Mouse (Mus musculus): Measurements from ENCODE around the gene Pdrg1. TPM values are rescaled to one million over a fixed set of nuclear protein-coding genes. Genes with fewer than 3 reads are reported as not detected.
A peak's percentile ranks its signal among the peaks of the same experiment; 100 is the strongest.

The Pdrg1 gene
- 115 and 527 TPM in 2 replicates for total RNA-seq (2017)

GRCm38 (mm10) chr2:153014758-153015593, at the start of gene Pdrg1:
Gene Pdrg1, minus strand, starts transcription at chr2:153015427.
- ATAC-seq (replicated peaks in 1 of 2; ENCODE audit: insufficient read depth in 1 of 2, low FRiP score in 2 of 2, low TSS enrichment in 1 of 2, low read depth in 1 of 2, poor library complexity in 2 of 2, severe bottlenecking in 2 of 2), result peak; percentile 94

- no peak; a peak in 1 of 4 replicates for ATAC-seq (replicated peaks in 1 of 2; ENCODE audit: insufficient read depth in 1 of 2, low FRiP score in 2 of 2, low TSS enrichment in 1 of 2, low read depth in 1 of 2, poor library complexity in 2 of 2, severe bottlenecking in 2 of 2)
Measured at GRCm38 (mm10) chr2:153064190-153064970, 49.2 kb upstream of the Pdrg1 start.

GRCm38 (mm10) chr2:153063394-153063793, 48.2 kb upstream of the Pdrg1 start:
- ATAC-seq (replicated peaks in 1 of 2; ENCODE audit: insufficient read depth in 1 of 2, low FRiP score in 2 of 2, low TSS enrichment in 1 of 2, low read depth in 1 of 2, poor library complexity in 2 of 2, severe bottlenecking in 2 of 2), result no peak

GRCm38 (mm10) chr2:153060216-153060615, 45.0 kb upstream of the Pdrg1 start:
- ATAC-seq (replicated peaks in 1 of 2; ENCODE audit: insufficient read depth in 1 of 2, low FRiP score in 2 of 2, low TSS enrichment in 1 of 2, low read depth in 1 of 2, poor library complexity in 2 of 2, severe bottlenecking in 2 of 2), result no peak

- peak; percentile 60 to 63 for ATAC-seq (replicated peaks in 1 of 2; ENCODE audit: insufficient read depth in 1 of 2, low FRiP score in 2 of 2, low TSS enrichment in 1 of 2, low read depth in 1 of 2, poor library complexity in 2 of 2, severe bottlenecking in 2 of 2)
Measured at GRCm38 (mm10) chr2:153058365-153058764, 43.1 kb upstream of the Pdrg1 start.

- ATAC-seq (replicated peaks in 1 of 2; ENCODE audit: insufficient read depth in 1 of 2, low FRiP score in 2 of 2, low TSS enrichment in 1 of 2, low read depth in 1 of 2, poor library complexity in 2 of 2, severe bottlenecking in 2 of 2), result no peak
Measured at GRCm38 (mm10) chr2:153055270-153055920, 40.2 kb upstream of the Pdrg1 start.

GRCm38 (mm10) chr2:153053896-153054295, 38.7 kb upstream of the Pdrg1 start:
- no peak for ATAC-seq (replicated peaks in 1 of 2; ENCODE audit: insufficient read depth in 1 of 2, low FRiP score in 2 of 2, low TSS enrichment in 1 of 2, low read depth in 1 of 2, poor library complexity in 2 of 2, severe bottlenecking in 2 of 2)

- peak; percentile 34 to 40; a peak in 3 of 4 replicates for ATAC-seq (replicated peaks in 1 of 2; ENCODE audit: insufficient read depth in 1 of 2, low FRiP score in 2 of 2, low TSS enrichment in 1 of 2, low read depth in 1 of 2, poor library complexity in 2 of 2, severe bottlenecking in 2 of 2)
Measured at GRCm38 (mm10) chr2:153052700-153053351, 37.6 kb upstream of the Pdrg1 start.

GRCm38 (mm10) chr2:153051537-153051936, 36.3 kb upstream of the Pdrg1 start:
- no peak for ATAC-seq (replicated peaks in 1 of 2; ENCODE audit: insufficient read depth in 1 of 2, low FRiP score in 2 of 2, low TSS enrichment in 1 of 2, low read depth in 1 of 2, poor library complexity in 2 of 2, severe bottlenecking in 2 of 2)

GRCm38 (mm10) chr2:153051095-153051494, 35.9 kb upstream of the Pdrg1 start:
- ATAC-seq (replicated peaks in 1 of 2; ENCODE audit: insufficient read depth in 1 of 2, low FRiP score in 2 of 2, low TSS enrichment in 1 of 2, low read depth in 1 of 2, poor library complexity in 2 of 2, severe bottlenecking in 2 of 2), result no peak

GRCm38 (mm10) chr2:153049997-153050358, 34.8 kb upstream of the Pdrg1 start:
- ATAC-seq (replicated peaks in 1 of 2; ENCODE audit: insufficient read depth in 1 of 2, low FRiP score in 2 of 2, low TSS enrichment in 1 of 2, low read depth in 1 of 2, poor library complexity in 2 of 2, severe bottlenecking in 2 of 2), result no peak

GRCm38 (mm10) chr2:153049288-153049996, 34.2 kb upstream of the Pdrg1 start:
- peak; percentile 54 to 60 for ATAC-seq (replicated peaks in 1 of 2; ENCODE audit: insufficient read depth in 1 of 2, low FRiP score in 2 of 2, low TSS enrichment in 1 of 2, low read depth in 1 of 2, poor library complexity in 2 of 2, severe bottlenecking in 2 of 2)

- ATAC-seq (replicated peaks in 1 of 2; ENCODE audit: insufficient read depth in 1 of 2, low FRiP score in 2 of 2, low TSS enrichment in 1 of 2, low read depth in 1 of 2, poor library complexity in 2 of 2, severe bottlenecking in 2 of 2), result 0 out of 4 replicates have a peak, but pooled peaks of 1 of the 2 experiments have one; percentile 29
Measured at GRCm38 (mm10) chr2:153047828-153048465, 32.7 kb upstream of the Pdrg1 start.

GRCm38 (mm10) chr2:153045884-153046299, 30.7 kb upstream of the Pdrg1 start:
- peak; percentile 19 to 30; a peak in 1 of 4 replicates for ATAC-seq (replicated peaks in 1 of 2; ENCODE audit: insufficient read depth in 1 of 2, low FRiP score in 2 of 2, low TSS enrichment in 1 of 2, low read depth in 1 of 2, poor library complexity in 2 of 2, severe bottlenecking in 2 of 2)

GRCm38 (mm10) chr2:153043886-153044285, 28.7 kb upstream of the Pdrg1 start:
- no peak for ATAC-seq (replicated peaks in 1 of 2; ENCODE audit: insufficient read depth in 1 of 2, low FRiP score in 2 of 2, low TSS enrichment in 1 of 2, low read depth in 1 of 2, poor library complexity in 2 of 2, severe bottlenecking in 2 of 2)

- no peak for ATAC-seq (replicated peaks in 1 of 2; ENCODE audit: insufficient read depth in 1 of 2, low FRiP score in 2 of 2, low TSS enrichment in 1 of 2, low read depth in 1 of 2, poor library complexity in 2 of 2, severe bottlenecking in 2 of 2)
Measured at GRCm38 (mm10) chr2:153036690-153037089, 21.5 kb upstream of the Pdrg1 start.
